Mouse (Mus musculus) gastrocnemius, postnatal 14 days (tissue): ENCODE results near the gene Capn12. TPM values are rescaled to one million over a fixed set of nuclear protein-coding genes. Genes with fewer than 3 reads are reported as not detected.
A peak's percentile ranks its signal among the peaks of the same experiment; 100 is the strongest.

Experiments used
- DNase-seq: peaks from one replicate; pipeline ENCODE4 v3.0.0; 2021; ENCODE audit warnings: mixed read lengths
- intact Hi-C: fragments of 180-260 bp; cut with DNase I; formaldehyde crosslinking; loops from one replicate; pipeline ENCODE4 v1.15.1; 2025; ENCODE audit warnings: low total_unique reads
- total RNA-seq, 2 experiments: library from RNA; stranded (reverse); gene quantifications; 2 replicates each; pipeline ENCODE4 v1.2.3; 2021

Gene Capn12
- total RNA-seq, 2 experiments from 2014 or later, result 0.10 to 0.13 TPM

DNA sequence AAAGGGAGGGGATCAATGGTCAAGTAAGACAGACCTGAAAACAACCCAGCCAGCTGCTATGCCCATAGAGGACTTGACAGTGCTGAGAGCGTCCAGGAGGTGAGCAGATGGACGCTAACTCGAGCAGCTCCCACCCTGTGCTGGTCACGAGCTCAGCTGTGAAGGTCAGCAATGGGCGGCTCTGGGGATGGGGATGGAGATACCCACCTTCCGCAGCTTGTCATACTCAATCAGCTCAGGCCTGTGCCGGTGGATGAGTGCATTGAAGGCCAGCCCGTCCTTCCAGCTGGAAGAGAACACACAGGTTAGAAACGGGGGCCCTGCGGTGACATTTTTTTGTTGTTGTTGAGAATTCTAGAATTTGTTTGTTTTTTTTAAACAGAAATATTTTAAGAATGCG, 31.9 kb downstream of the Capn12 start:
- intact Hi-C loops, result no loop called here
- DNase-seq, result no peak

DNA sequence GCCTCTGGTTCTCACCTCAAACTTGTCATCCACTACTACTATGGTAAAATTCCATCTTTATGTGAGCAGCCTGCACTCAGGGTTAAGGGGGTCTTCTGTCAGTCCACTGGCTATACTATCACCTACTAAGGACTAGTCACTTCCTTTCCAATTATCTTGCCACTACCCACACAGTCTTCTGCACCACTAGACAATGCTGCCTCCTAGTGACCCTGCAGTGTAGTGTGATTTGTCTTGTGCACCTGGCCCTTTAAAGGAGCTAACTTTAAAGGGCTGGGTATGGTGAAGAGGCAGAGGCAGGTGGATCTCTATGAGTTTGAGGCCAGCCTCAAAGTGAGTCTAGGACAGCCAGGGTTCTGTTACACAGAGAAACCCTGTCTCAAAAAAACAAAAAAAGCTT, 35.3 kb downstream of the Capn12 start:
- DNase-seq, result no peak
- intact Hi-C loops, result loop anchor here (5.0 kb wide), 1 partner anchor 51 kb away; no protein-coding TSS in a partner anchor

DNA sequence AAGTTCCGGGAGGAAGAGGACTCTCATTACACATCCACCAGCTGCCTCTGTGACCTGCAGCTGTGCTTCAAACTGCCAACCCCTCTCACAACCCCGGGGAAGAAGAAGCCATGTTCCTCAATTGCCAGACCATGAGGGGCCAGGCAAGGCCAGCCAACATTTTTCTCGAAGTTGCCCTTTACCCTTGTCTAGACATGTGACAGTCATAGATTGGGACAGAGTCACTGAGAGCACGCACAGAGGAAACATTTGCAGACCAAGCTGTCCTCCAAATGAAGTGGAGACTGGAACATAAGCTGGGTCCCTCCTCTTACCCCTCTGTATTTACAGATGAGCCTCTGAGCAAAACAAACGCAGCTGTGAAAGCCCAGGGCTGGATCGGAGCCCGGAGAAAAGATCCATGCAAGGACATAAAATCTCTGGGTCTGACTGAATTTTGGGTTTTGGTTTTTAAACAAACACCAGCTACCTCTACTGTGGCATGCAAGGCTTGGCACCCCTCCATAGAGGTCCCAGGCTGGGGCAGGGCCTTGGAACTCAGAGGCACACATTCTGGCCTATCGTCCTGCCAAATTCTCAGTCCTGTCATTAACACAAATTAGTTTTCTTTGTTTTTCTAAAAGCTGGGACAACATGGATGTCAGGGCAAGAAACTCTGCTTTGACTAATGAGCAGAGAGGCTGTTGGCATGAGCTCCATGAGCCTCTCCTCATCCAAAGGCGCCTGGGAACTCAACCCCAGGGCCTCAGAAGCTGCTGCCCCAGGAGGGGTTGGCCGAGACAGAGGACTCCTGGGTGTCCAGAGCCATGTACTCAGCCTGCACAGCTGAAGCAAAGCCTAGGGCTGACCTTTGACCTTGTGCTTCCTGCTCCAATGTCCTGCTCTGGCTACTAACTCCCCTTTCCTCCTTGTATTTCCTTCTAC, 36.5 kb downstream of the Capn12 start:
- DNase-seq, result peak; percentile 82
- intact Hi-C loops, result loop anchor here (5.0 kb wide), 1 partner anchor 50 kb away; no protein-coding TSS in a partner anchor

DNA sequence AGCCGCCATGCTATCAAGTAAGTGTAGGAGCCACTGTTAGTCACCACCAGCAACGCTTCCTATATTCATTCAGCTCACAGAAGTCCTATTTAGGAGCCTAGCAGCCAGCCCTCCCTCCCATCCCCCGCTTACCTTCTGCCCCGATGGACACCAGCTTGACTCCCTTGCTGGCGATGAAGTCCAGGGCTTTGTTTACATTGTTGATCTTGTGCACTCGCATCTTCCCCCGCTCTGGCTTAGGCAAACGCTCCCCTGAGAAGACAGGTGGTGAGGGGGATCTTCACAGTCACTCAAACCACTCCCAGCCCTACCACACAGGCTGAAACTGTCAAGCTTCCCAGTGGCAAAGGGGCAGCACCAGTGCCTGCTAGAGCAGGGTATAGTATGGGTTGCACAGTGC, 37.3 kb downstream of the Capn12 start:
- DNase-seq, result no peak
- intact Hi-C loops, result loop anchor here (5.0 kb wide), 1 partner anchor 49 kb away; no protein-coding TSS in a partner anchor

DNA sequence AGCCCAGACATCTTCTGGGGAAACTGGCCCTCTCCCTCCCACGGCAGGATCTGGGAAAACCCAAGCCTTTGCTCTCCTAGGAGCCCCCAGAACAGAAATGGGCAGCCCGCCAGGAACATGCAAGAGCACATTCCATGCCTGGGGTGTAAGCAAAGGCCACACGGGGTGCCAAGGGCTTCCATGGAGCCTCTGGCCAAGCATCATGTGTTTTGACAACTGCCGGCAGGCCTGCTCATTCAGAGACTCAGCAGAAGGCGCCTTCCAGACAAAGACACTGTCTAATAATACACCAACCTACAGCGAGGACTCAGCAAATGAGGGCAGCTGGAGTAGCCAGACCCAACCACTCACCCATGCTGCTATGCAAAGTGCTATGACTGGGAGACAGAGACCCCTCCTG, 38.6 kb downstream of the Capn12 start:
- intact Hi-C loops, result loop anchor here (5.0 kb wide), 1 partner anchor 47 kb away; no protein-coding TSS in a partner anchor
- DNase-seq, result peak; percentile 88

DNA sequence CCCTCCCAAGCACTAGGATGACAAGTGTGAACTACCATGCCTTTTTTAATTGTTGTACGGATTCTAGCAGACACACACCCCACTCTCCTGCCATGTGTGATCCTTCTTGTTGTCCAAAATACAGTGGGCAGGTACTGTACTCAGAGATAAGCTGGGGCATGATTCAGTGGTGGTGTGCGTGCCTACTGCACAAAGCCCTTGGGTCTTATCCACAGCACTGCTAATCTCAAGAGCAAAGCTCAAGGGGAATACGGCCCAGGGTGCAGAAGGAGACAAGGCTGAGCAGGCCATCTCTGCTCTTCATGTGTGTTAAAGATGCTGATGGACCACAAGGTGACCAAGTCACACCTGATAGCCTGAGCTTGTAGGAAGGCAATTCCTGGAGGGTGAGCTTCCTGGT, 40.0 kb downstream of the Capn12 start:
- intact Hi-C loops, result no loop called here
- no peak for DNase-seq

DNA sequence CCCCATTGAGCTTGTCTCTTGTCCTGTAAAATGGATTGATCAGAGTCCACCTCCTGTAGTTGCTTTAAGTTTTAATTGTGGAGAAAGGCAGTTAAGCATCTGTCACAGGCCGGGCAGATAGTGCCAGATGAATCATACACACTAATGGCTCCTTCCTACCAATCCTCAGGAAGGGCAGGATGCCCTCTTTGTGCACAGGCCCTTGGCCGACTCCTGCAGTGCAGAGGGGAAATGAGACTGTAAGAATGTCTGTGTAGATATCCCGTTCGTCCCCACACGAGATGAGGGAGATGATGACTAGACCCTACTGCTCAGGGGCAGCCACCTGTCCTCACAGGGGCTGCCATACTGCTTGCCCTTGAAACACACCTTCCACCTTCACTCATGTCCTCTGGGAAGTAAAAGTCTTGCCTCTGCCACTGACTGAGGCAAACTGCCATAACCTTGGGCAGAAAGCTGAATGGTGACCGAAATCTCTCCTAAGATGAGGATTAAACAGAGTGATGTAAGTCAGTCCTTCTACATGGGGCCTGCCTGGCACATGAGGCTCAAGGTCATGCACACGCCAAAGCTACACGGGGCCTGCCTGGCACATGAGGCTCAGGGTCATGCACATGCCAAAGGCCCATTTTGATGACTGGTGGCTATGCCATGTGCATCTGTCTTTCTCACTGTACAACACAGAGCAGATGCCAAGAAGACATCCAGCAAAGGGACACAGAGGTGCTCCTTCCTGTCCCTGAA, 40.7 kb downstream of the Capn12 start:
- intact Hi-C loops, result no loop called here
- DNase-seq, result no peak

DNA sequence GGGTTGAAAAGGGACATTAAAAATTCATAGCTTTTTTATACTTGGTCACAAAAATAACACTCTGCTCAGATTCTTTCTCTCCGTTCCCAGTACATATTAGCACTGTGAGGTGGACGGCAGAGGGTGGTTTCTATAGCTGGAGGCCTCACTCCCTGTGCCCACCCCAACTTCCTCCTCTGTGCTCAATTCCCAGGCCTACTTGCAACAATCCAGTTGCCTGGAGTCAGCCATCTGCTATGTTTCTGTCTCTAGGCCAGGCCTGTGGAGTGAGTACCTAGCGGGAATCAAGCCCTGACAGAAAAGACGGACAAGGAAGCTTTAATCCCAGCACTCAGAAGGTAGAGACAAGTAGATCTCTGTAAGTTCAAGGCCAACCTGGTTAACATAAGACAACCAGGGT, 41.4 kb downstream of the Capn12 start:
- DNase-seq, result no peak
- intact Hi-C loops, result no loop called here

DNA sequence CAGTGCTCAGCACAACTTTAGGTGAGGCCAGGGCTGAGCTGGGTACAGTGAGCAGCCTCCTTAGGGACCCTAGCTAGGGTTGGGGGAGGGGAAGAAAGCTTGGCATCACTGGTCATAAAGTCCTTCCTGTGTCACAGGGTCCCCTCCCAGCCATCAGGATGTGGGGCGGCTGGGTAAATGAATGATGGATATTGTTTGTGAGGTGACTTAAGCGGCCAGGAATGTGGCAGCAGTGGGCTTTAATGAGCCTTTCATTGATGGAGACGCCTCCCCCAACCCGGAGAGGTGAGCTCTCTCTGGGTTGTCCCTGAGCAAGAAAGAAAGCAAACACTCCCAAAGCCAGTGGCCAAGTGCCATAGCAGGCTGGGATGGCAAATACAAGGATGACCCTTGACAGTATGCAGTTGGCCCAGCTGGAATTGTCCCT, 42.7 kb downstream of the Capn12 start:
- intact Hi-C loops, result no loop called here
- DNase-seq, result no peak

DNA sequence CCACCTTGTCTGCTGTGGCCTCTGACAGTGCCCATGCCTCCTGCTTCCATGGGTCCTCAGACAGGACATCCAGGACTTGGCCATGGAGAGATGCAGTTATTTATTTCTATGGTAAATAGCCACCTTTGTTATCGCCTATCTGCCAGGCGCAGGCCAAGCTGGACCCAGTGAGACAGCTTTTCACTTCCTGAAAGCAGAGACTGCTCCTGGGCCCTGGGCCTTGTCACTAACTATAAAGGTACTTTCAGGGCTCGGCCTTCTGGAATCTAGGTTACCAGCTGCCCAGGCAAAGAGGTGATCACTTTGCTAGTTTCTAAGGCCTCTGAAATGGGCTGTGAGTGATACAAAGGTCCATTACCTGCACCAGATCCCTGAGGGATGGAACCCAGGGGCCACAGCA, 43.6 kb downstream of the Capn12 start:
- DNase-seq, result no peak
- intact Hi-C loops, result no loop called here

DNA sequence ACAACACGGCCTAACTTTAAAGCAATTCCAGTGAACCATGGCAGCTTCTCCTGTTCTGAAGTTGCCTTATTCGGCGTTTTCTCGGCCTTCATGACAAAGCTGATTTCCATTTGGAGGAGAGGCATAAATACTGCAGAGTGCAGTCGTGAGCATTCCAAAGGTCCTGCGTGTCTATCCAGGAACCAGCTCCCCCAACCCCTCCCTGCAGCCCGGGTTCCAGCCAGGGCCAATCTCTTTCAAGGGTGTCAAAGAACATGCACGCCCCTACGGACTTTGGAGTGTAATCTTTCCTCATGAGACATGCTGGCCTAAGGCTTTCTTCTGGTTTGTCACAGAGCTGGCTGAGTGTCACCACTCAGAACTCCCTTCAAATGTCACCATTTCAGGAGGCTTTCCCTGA, 44.1 kb downstream of the Capn12 start:
- DNase-seq, result peak; percentile 82
- intact Hi-C loops, result no loop called here

DNA sequence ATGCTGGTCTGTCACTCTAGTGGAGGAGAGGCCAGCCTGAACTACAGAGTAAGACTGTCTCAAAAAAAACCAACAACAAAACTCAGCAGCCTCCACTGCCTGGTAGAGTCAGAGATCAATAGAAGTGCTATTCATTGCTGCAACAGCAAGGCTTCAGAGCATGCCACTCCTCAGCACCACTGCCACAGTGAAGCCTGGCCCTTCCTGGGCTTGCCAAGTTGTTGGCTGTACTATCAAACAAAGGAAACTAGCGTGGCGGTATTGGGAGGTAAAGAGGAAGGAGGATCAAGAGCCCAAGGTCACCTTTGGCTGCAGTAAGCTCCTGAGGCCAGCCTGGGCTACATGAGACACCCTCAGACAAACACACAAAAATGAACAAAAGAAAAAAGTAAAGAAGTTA, 45.0 kb downstream of the Capn12 start:
- intact Hi-C loops, result no loop called here
- no peak for DNase-seq

DNA sequence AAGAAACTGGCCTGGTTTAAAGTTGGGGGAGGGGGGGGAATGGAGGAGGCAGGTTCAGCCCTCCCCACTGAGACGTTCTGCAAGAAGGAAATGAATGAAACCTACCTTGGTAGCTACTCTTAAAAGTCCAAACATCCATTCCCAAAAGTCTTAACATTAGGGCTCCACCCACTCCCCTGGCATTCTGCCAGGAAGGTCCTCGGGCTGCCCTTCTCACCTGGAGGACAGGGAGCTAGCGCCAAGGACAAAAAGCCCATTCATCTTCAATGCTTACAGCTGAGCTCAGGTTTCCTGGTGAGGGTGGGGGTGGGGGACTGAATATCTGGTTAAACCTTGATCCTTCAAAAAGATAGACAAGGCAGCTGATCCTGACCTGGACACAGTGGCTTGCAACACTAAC, 48.2 kb downstream of the Capn12 start:
- intact Hi-C loops, result no loop called here
- DNase-seq, result no peak

DNA sequence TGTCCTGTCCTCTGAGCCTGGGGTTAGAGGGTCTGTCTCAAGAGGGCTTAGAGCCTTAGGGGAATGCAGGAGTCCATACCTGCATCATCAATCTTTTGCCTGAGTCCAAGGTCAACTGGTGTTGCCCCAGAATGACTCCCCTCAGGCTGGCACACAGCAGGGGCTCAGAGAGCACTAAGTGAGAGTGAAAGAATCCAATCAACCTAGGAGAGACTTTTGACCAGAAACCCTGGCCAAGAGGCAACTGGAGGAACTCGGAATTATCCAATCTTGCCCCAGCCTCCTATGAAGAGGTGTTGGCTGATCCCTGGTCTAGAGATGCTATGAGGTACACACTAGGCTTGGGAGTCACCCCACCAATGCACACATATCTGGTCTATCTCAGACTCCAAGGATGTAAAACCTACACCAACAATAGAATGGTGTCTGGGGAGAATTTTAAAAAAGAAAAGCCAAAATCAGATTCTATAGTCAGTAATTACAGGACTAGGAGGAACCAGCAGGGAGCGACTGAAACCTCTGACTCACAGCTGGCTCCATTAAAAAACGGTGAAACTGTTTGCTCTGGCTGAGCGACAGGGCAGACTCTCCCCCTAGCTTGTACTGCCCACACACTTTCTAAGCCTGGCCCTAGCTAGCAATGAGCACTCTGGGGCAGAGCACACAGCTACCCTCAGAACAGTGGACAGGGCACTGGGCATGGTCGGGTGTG, 49.3 kb downstream of the Capn12 start:
- no peak for DNase-seq
- intact Hi-C loops, result no loop called here

DNA sequence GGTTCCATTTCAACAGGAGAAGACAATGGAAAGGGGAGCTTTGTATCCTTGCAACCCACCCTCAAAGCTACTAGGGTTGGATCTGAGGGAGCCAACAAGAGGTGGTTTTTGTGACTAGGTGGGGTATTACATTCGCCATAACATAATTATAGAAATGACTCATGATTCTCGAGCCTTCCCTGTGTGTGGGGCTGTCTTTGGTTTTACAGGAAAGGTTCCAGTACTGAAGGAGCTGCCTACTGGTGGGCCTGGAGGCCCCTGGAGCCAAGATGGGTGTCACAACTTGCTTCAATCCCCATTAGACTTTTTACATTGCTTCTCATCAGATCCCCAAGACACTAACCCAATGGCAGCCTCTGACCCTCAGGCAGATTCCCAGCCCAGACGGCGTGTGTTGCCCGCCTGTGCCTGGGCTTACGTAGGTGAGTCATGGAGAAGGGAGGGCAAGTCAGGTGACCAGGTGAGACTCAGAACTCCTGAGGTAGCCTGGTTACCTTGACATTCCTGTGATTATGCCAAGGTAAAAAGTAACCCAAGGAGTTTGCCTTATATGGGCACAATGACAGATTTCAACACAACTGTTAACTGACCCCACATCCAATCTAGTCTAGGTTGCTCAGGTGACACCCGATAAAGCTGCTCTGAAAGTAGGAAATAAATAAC, 49.9 kb downstream of the Capn12 start:
- intact Hi-C loops, result no loop called here
- no peak for DNase-seq

DNA sequence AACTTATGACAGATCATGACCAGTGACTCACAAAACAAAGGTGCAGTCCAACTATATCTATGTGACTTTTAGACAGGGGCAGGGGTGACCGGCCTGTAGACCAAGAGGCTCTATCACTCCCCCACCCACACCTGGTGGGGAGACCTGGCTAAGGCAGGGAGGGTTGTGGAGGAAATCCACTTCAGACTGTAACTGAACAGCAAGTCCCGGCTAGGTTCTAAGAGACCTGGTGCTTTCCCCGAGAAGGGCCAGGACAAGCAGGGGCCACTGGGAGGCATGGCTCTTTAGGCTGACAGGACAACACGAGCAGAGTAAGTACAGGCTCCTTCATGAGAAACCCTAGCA, 50.4 kb downstream of the Capn12 start:
- intact Hi-C loops, result no loop called here
- DNase-seq, result no peak

DNA sequence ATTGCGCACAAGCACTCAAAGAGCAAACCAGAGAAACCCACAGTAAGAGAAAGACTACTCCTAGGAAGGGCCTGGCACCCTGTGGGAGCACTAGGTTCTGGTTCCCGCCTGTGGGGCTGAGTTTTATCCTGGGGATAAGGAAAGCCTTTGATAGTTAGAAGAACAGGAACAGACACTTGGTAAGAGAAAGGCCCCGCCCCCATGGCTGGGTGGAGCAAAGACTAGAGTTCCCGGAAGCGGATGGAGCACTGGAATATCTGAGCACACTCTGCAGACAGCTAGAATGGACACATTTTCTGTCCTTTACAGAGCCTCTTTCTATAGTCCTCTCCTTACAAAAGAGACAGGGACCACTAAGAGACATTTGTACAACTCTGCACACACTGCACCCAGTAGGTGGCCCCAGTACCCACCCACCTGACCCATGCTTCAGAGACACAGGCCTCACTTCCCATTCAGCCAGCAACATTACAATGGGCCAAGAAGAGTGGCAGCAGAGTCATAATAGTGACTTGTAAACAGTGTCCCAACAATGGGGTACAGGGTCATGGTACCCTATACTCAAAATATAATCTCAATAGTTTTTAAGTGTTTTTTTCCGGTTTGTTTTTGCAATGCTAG, 51.3 kb downstream of the Capn12 start:
- DNase-seq, result peak; percentile 51
- intact Hi-C loops, result no loop called here

DNA sequence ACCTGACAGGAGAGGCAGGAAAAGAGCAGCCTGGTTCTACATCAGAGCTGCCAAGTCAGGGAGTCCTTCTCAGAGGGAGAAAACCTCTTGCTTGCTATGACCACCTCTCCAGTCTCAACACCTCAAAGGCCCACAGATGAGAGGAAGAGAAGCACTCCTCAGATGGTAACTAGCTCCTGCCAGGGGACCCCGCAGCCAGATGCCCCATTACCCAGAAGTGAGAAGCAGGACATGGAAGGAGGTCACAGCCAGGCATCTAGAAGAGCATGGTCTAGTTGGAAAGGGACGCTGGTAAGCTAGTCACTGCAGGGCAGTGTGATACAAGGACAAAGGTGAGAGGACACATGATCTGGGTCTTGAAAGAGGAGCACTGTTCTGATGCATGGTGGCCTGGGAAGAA, 52.6 kb downstream of the Capn12 start:
- intact Hi-C loops, result no loop called here
- no peak for DNase-seq

DNA sequence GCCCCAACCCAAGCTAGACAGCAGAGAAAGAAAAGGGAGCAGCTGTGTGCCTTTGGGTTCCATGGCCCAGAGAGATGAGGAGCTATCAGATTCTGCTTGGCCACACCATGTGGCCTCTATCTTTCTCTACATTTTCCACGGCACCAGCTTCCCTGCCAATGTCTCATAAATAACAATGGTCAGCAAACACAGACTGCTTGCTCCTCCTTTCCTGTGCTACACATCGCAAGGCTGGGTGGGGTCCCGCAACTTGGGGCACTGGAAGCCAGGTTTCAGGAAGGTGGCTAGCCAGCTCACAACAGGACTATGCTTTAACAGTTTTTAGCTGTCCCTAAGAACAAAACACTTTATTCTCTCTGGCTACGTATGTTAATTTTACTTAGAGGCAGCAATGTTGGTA, 55.6 kb downstream of the Capn12 start:
- no peak for DNase-seq
- intact Hi-C loops, result no loop called here
